Mouse (Mus musculus): ENCODE data around the gene Car15. TPM values are rescaled to one million over a fixed set of nuclear protein-coding genes. Genes with fewer than 3 reads are reported as not detected.

Car15 gene
- polyA plus RNA-seq, 1 experiment from 2014 or later, result 0.58 TPM

- no peak overlapping the region for H3K4me2 ChIP-seq (ENCODE audit: low read depth, low read length)
- no peak overlapping the region for H3K27ac ChIP-seq (ENCODE audit: low read length)
- 85% methylated on average over 7 of the region's 7 CpGs for WGBS (ENCODE audit: insufficient replicate concordance)
- H3K27me3 ChIP-seq (ENCODE audit: control insufficient read depth, insufficient read depth, low read depth, low read length), result peaks cover 3% of the 10 kb centered on the region; the same call in 1 of the 2 replicates
- H3K9ac ChIP-seq (ENCODE audit: low read depth, low read length), result no peak overlapping the region
- ATAC-seq (ENCODE audit: low read depth), result no peak
- no peaks in the 10 kb centered on the region for H3K9me3 ChIP-seq (replicated peaks; ENCODE audit: control insufficient read depth, low read length)
- peaks cover 37% of the 10 kb centered on the region for H3K36me3 ChIP-seq (ENCODE audit: control insufficient read depth, insufficient read depth)
- no peak overlapping the region for H3K4me3 ChIP-seq (ENCODE audit: low read depth, low read length)
- no peaks in the 10 kb centered on the region for H3K4me1 ChIP-seq (ENCODE audit: control insufficient read depth, low read depth, low read length)
Measured at GRCm38 (mm10) chr16:17842437-17842836, 4.3 kb upstream of the Car15 start.

DNA sequence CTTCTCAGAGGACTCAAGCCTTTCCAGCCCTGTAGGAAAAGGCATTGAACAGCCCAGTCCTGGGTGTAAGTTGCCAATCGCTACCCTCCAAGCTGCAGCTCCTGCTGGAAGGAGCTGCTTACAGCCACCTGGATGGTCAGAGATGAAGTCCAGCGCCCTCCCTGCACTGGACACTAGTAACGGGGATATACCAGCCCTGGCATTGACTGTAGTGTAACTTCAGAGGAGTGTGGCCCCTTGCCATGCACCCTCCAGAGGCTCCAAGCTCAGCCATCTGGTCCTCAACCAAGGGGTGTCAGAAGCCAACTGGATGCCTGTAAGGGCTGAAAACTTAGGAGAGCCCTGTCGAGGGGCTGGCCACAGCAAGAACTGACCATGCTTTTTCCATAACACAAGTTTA is 1.8 kb upstream of the Car15 start:
- Histone ChIP-seq H3K4me2 (ENCODE audit: low read depth, low read length) (no peak overlapping the region), H3K9ac (ENCODE audit: low read depth, low read length) (no peak overlapping the region), H3K9me3 (replicated peaks; ENCODE audit: control insufficient read depth, low read length) (no peaks in the 10 kb centered on the region), H3K4me1 (ENCODE audit: control insufficient read depth, low read depth, low read length) (no peaks in the 10 kb centered on the region), H3K27ac (ENCODE audit: low read length) (no peak overlapping the region), H3K4me3 (ENCODE audit: low read depth, low read length) (no peak overlapping the region), H3K27me3 (ENCODE audit: control insufficient read depth, insufficient read depth, low read depth, low read length) (peaks cover 27% of the 10 kb centered on the region), H3K36me3 (ENCODE audit: control insufficient read depth, insufficient read depth) (peaks cover 20% of the 10 kb centered on the region)
- 66% methylated on average over 4 of the region's 4 CpGs for WGBS (ENCODE audit: insufficient replicate concordance)
- ATAC-seq (ENCODE audit: low read depth), result no peak

DNA sequence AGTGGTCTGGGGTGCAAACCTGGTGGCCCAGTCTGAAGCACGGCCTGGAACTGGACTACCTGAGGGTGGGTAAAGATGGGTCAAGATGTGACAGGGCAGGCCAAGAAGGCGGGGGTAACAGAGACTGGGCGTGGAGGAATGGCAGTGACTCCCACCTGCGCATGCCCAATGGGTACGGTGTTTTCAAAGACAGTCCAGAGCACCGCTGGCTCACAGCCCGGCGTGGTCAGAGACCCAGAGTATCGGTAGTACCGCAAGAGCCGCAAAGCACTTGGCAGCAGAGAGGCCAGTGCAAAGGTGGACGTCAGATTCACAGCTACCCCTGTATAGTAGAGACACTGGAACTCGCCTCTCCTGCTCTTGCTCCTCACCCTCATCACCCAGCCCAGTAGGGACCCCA is 2.7 kb downstream of the Car15 start:
- H3K4me1 ChIP-seq (ENCODE audit: control insufficient read depth, low read depth, low read length), result no peaks in the 10 kb centered on the region; the same call in 1 of the 2 replicates
- no peak overlapping the region for H3K27ac ChIP-seq (ENCODE audit: low read length)
- ATAC-seq (ENCODE audit: low read depth), result no peak
- no peaks in the 10 kb centered on the region for H3K9me3 ChIP-seq (replicated peaks; ENCODE audit: control insufficient read depth, low read length)
- H3K36me3 ChIP-seq (ENCODE audit: control insufficient read depth, insufficient read depth), result no peaks in the 10 kb centered on the region
- WGBS (ENCODE audit: insufficient replicate concordance), result 47% methylated on average over 13 of the region's 13 CpGs
- peaks cover 72% of the 10 kb centered on the region for H3K27me3 ChIP-seq (ENCODE audit: control insufficient read depth, insufficient read depth, low read depth, low read length)
- H3K4me3 ChIP-seq (ENCODE audit: low read depth, low read length), result no peak overlapping the region
- no peak overlapping the region for H3K4me2 ChIP-seq (ENCODE audit: low read depth, low read length)
- H3K9ac ChIP-seq (ENCODE audit: low read depth, low read length), result no peak overlapping the region

GRCm38 (mm10) chr16:17834543-17834942 is 3.6 kb downstream of the Car15 start:
- WGBS (ENCODE audit: insufficient replicate concordance), result 28% methylated on average over 7 of the region's 7 CpGs
- no peaks in the 10 kb centered on the region for H3K36me3 ChIP-seq (ENCODE audit: control insufficient read depth, insufficient read depth)
- H3K4me2 ChIP-seq (ENCODE audit: low read depth, low read length), result no peak overlapping the region
- no peak overlapping the region for H3K27ac ChIP-seq (ENCODE audit: low read length)
- H3K9ac ChIP-seq (ENCODE audit: low read depth, low read length), result no peak overlapping the region
- no peaks in the 10 kb centered on the region for H3K9me3 ChIP-seq (replicated peaks; ENCODE audit: control insufficient read depth, low read length)
- no peaks in the 10 kb centered on the region; the same call in 1 of the 2 replicates for H3K4me1 ChIP-seq (ENCODE audit: control insufficient read depth, low read depth, low read length)
- peaks cover 78% of the 10 kb centered on the region for H3K27me3 ChIP-seq (ENCODE audit: control insufficient read depth, insufficient read depth, low read depth, low read length)
- ATAC-seq (ENCODE audit: low read depth), result no peak
- H3K4me3 ChIP-seq (ENCODE audit: low read depth, low read length), result no peak overlapping the region

GRCm38 (mm10) chr16:17833681-17834399 is 4.3 kb downstream of the Car15 start:
- no peaks in the 10 kb centered on the region for H3K36me3 ChIP-seq (ENCODE audit: control insufficient read depth, insufficient read depth)
- H3K4me1 ChIP-seq (ENCODE audit: control insufficient read depth, low read depth, low read length), result no peaks in the 10 kb centered on the region; the same call in 1 of the 2 replicates
- under 1% methylated on average over 60 of the region's 103 CpGs for WGBS (ENCODE audit: insufficient replicate concordance)
- peak overlapping the region; percentile 66 for H3K4me2 ChIP-seq (ENCODE audit: low read depth, low read length)
- peak overlapping the region; percentile 47 for H3K4me3 ChIP-seq (ENCODE audit: low read depth, low read length)
- no peak overlapping the region for H3K27ac ChIP-seq (ENCODE audit: low read length)
- no peak overlapping the region for H3K9ac ChIP-seq (ENCODE audit: low read depth, low read length)
- no peaks in the 10 kb centered on the region for H3K9me3 ChIP-seq (replicated peaks; ENCODE audit: control insufficient read depth, low read length)
- H3K27me3 ChIP-seq (ENCODE audit: control insufficient read depth, insufficient read depth, low read depth, low read length), result peaks cover 80% of the 10 kb centered on the region
- ATAC-seq (ENCODE audit: low read depth), result no peak

DNA sequence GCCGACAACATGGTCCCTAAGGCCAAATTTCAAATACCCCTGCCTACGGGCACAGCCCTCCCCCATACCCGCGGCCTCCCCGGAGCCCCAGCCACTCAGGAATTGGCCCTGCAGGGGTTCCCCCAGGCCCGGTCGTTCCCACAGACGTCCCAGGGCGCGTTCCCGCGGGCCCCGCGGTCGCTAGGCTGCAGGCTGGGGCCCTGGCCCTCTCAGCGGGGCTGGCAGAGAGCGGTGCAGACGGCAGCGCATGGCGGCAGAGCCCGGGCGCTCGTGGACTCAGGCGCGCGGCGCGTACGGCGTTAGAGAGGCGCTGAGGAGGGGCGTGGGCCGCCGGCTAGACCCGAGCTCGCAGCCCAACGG is 4.9 kb downstream of the Car15 start:
- Histone ChIP-seq H3K4me3 (ENCODE audit: low read depth, low read length) (peak overlapping the region; percentile 47), H3K27ac (ENCODE audit: low read length) (no peak overlapping the region), H3K36me3 (ENCODE audit: control insufficient read depth, insufficient read depth) (no peaks in the 10 kb centered on the region), H3K27me3 (ENCODE audit: control insufficient read depth, insufficient read depth, low read depth, low read length) (peaks cover 80% of the 10 kb centered on the region), H3K9ac (ENCODE audit: low read depth, low read length) (no peak overlapping the region), H3K4me2 (ENCODE audit: low read depth, low read length) (peak overlapping the region; percentile 66), H3K9me3 (replicated peaks; ENCODE audit: control insufficient read depth, low read length) (no peaks in the 10 kb centered on the region), H3K4me1 (ENCODE audit: control insufficient read depth, low read depth, low read length) (no peaks in the 10 kb centered on the region; the same call in 1 of the 2 replicates)
- no peak for ATAC-seq (ENCODE audit: low read depth)
- 3% methylated on average over 31 of the region's 37 CpGs for WGBS (ENCODE audit: insufficient replicate concordance)

- H3K9me3 ChIP-seq (replicated peaks; ENCODE audit: control insufficient read depth, low read length), result no peaks in the 10 kb centered on the region
- H3K4me2 ChIP-seq (ENCODE audit: low read depth, low read length), result peak within 1 kb of the TSS; percentile 66
- H3K9ac ChIP-seq (ENCODE audit: low read depth, low read length), result no peak within 1 kb of the TSS
- peaks cover 80% of the 10 kb centered on the region for H3K27me3 ChIP-seq (ENCODE audit: control insufficient read depth, insufficient read depth, low read depth, low read length)
- H3K4me1 ChIP-seq (ENCODE audit: control insufficient read depth, low read depth, low read length), result no peaks in the 10 kb centered on the region; the same call in 1 of the 2 replicates
- H3K27ac ChIP-seq (ENCODE audit: low read length), result no peak within 1 kb of the TSS
- no peaks in the 10 kb centered on the region for H3K36me3 ChIP-seq (ENCODE audit: control insufficient read depth, insufficient read depth)
- 23% methylated on average over 7 of the region's 7 CpGs for WGBS (ENCODE audit: insufficient replicate concordance)
- ATAC-seq (ENCODE audit: low read depth), result no peak
- peak within 1 kb of the TSS; percentile 47 for H3K4me3 ChIP-seq (ENCODE audit: low read depth, low read length)
Measured at GRCm38 (mm10) chr16:17832821-17833220, 5.3 kb downstream of the Car15 start, which contains the start of gene B830017H08Rik. TSS of gene B830017H08Rik (plus strand) at chr16:17833121.

- no peak for ATAC-seq (ENCODE audit: low read depth)
- 14% methylated on average over 11 of the region's 11 CpGs for WGBS (ENCODE audit: insufficient replicate concordance)
- no peak overlapping the region for H3K27ac ChIP-seq (ENCODE audit: low read length)
- H3K9ac ChIP-seq (ENCODE audit: low read depth, low read length), result no peak overlapping the region
- H3K36me3 ChIP-seq (ENCODE audit: control insufficient read depth, insufficient read depth), result no peaks in the 10 kb centered on the region
- H3K9me3 ChIP-seq (replicated peaks; ENCODE audit: control insufficient read depth, low read length), result no peaks in the 10 kb centered on the region
- peaks cover 70% of the 10 kb centered on the region for H3K27me3 ChIP-seq (ENCODE audit: control insufficient read depth, insufficient read depth, low read depth, low read length)
- H3K4me2 ChIP-seq (ENCODE audit: low read depth, low read length), result no peak overlapping the region
- H3K4me1 ChIP-seq (ENCODE audit: control insufficient read depth, low read depth, low read length), result no peaks in the 10 kb centered on the region; the same call in 1 of the 2 replicates
- H3K4me3 ChIP-seq (ENCODE audit: low read depth, low read length), result no peak overlapping the region
Measured at GRCm38 (mm10) chr16:17831781-17832180, 6.4 kb downstream of the Car15 start.

DNA sequence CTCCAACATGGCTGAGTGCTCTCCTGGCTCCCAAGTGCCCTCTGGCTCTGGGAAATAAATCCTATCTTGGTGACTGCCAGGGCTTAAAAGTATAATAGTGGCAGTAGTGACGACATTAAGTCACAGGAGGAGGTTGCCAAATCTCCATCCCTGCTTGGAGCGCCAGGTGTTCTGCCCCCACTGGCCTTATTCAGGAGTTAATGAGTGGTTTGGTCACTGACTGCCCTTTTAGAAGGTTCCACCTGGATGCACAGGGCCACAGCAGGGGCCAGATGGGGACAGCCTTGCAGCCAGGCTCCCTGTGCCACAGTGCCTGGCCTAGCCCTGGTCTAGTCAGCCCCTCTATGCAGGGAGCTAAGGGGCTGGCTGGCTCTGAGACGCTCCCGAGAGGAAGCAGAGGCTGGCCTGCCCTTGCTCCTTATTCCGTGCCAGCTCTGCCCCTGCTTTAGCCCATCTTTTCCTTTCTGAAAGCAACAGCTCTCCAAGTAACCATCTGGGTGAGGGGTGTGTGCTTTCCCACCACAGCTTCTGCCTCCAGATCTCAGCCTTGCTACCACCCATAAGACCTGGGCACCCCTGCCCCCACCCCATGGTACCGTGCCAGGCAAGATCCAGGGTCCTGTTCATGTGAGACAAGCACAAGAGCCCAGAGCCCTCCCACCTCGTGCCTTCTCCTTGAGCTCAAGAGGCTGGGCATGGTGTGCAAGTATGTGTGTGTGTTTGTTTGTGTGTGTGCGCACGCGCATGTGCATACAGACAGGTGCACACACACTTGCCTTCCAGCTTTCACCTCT is 7.6 kb downstream of the Car15 start:
- H3K4me3 ChIP-seq (ENCODE audit: low read depth, low read length), result no peak overlapping the region
- H3K36me3 ChIP-seq (ENCODE audit: control insufficient read depth, insufficient read depth), result no peaks in the 10 kb centered on the region
- ATAC-seq (ENCODE audit: low read depth), result no peak
- WGBS (ENCODE audit: insufficient replicate concordance), result 57% methylated on average over 10 of the region's 10 CpGs
- no peaks in the 10 kb centered on the region; the same call in 1 of the 2 replicates for H3K4me1 ChIP-seq (ENCODE audit: control insufficient read depth, low read depth, low read length)
- H3K27me3 ChIP-seq (ENCODE audit: control insufficient read depth, insufficient read depth, low read depth, low read length), result peaks cover 59% of the 10 kb centered on the region
- H3K9me3 ChIP-seq (replicated peaks; ENCODE audit: control insufficient read depth, low read length), result no peaks in the 10 kb centered on the region
- H3K27ac ChIP-seq (ENCODE audit: low read length), result no peak overlapping the region
- no peak overlapping the region for H3K9ac ChIP-seq (ENCODE audit: low read depth, low read length)
- H3K4me2 ChIP-seq (ENCODE audit: low read depth, low read length), result no peak overlapping the region
